Mouse (Mus musculus): ENCODE data around the gene Zfyve28. TPM values are rescaled to one million over a fixed set of nuclear protein-coding genes. Genes with fewer than 3 reads are reported as not detected.

The Zfyve28 gene
- polyA plus RNA-seq, 1 experiment from 2014 or later = 0.07 TPM

Other genes with a start within 250 kb of the Zfyve28 start
- gene Poln, start 119.0 kb downstream of the Zfyve28 start, polyA plus RNA-seq (2015; fragmentation: Nextera tagmentation; extraction: Ambion mirVana) = 0.24 and 0.47 TPM in 2 replicates
- gene Haus3, start 118.9 kb downstream of the Zfyve28 start, polyA plus RNA-seq (2015; fragmentation: Nextera tagmentation; extraction: Ambion mirVana) = 20.8 and 25.4 TPM in 2 replicates
- 23.1 and 23.6 TPM in 2 replicates for gene Mxd4, start 100.7 kb downstream of the Zfyve28 start, polyA plus RNA-seq (2015; fragmentation: Nextera tagmentation; extraction: Ambion mirVana)
- gene Cfap99, start 151 bp upstream of the Zfyve28 start, polyA plus RNA-seq (2015; fragmentation: Nextera tagmentation; extraction: Ambion mirVana) = not detected in 2 replicates
- gene Rnf4, start 47.8 kb upstream of the Zfyve28 start, polyA plus RNA-seq (2015; fragmentation: Nextera tagmentation; extraction: Ambion mirVana) = 109 and 110 TPM in 2 replicates
- gene Fam193a, start 81.5 kb upstream of the Zfyve28 start, polyA plus RNA-seq (2015; fragmentation: Nextera tagmentation; extraction: Ambion mirVana) = 7.5 and 7.8 TPM in 2 replicates
- gene Tnip2, start 225.5 kb upstream of the Zfyve28 start, polyA plus RNA-seq (2015; fragmentation: Nextera tagmentation; extraction: Ambion mirVana) = 14.6 and 18.8 TPM in 2 replicates
- 3.9 and 4.9 TPM in 2 replicates for gene Sh3bp2, start 237.4 kb upstream of the Zfyve28 start, polyA plus RNA-seq (2015; fragmentation: Nextera tagmentation; extraction: Ambion mirVana)

Measured in heart, embryonic 13.5 days (tissue).